Mouse (Mus musculus) heart, postnatal 0 days (tissue): ENCODE measurements at regions not wholly inside any gene's neighbourhood (a gene's known extent, or its start where the extent isn't known, plus 50 kb on each side); places are given as distances from the start of the nearest gene placed in this dataset.

ENCODE experiments used
- ATAC-seq: fragments of 200-750 bp; cut with Nextera tagmentation; 2 replicates; pipeline ENCODE4 v1.8.0; 2017; ENCODE audit warnings: low read depth, moderate number of reproducible peaks, moderate library complexity; ENCODE audit not compliant: insufficient read depth
- DNase-seq: peaks from one replicate; pipeline ENCODE4 v3.0.0-alpha.2; 2016; ENCODE audit warnings: low spot score
- H3K27ac ChIP-seq: fragments of 300-500 bp; sonication (generic); 2 replicates; pipeline ENCODE4 v1.5.1; 2014; ENCODE audit warnings: low read depth, mild to moderate bottlenecking
- H3K27me3 ChIP-seq: fragments of 300-500 bp; sonication (generic); 2 replicates; pipeline ENCODE4 v1.6.1; 2014; ENCODE audit warnings: low read length, mixed read lengths; ENCODE audit not compliant: control insufficient read depth, insufficient read depth
- H3K36me3 ChIP-seq: fragments of 300-500 bp; sonication (generic); replicated peaks from 2 replicates; pipeline ENCODE4 v1.6.1; 2014; ENCODE audit warnings: low read length, mixed read lengths; ENCODE audit not compliant: control insufficient read depth, insufficient read depth
- H3K4me1 ChIP-seq: fragments of 300-500 bp; sonication (generic); 2 replicates; pipeline ENCODE4 v1.6.1; 2014; ENCODE audit warnings: antibody characterized with exemption; ENCODE audit not compliant: control insufficient read depth, insufficient read depth
- H3K4me2 ChIP-seq: fragments of 300-500 bp; sonication (generic); 2 replicates; pipeline ENCODE4 v1.6.1; 2014; ENCODE audit warnings: low read depth, mild to moderate bottlenecking, low read length, moderate library complexity
- H3K4me3 ChIP-seq: fragments of 300-500 bp; sonication (generic); 2 replicates; pipeline ENCODE4 v1.5.1; 2014; ENCODE audit warnings: low read depth, low read length
- H3K9ac ChIP-seq: fragments of 300-500 bp; sonication (generic); replicated peaks from 2 replicates; pipeline ENCODE4 v1.6.1; 2014; ENCODE audit warnings: low read depth, low read length, mixed read lengths
- H3K9me3 ChIP-seq: fragments of 300-500 bp; sonication (generic); replicated peaks from 2 replicates; pipeline ENCODE4 v1.6.1; 2016; ENCODE audit warnings: low read length; ENCODE audit not compliant: control insufficient read depth
- CTCF ChIP-seq: IDR thresholded peaks from 2 replicates; pipeline ENCODE4 v1.5.1; 2016; ENCODE audit warnings: antibody characterized with exemption, control low read depth, low read depth
- EP300 ChIP-seq: IDR thresholded peaks from 2 replicates; pipeline ENCODE4 v1.6.1; 2016; ENCODE audit warnings: antibody characterized with exemption, low read depth
- WGBS: fragments of 180-500 bp; shearing (Covaris S2); extraction: QIAGEN DNeasy Blood & Tissue Kit; methylation state at CpG from one replicate; pipeline ENCODE4 v1.1.7; 2014; 5-methylcytosine and 5-hydroxymethylcytosine counted together

GRCm38 (mm10) chr6:3859942-3860586, 95.5 kb upstream of the Calcr start:
- 73% methylated on average over 4 of the region's 4 CpGs for WGBS
- no peaks in the 10 kb centered on the region for H3K36me3 ChIP-seq

GRCm38 (mm10) chr6:3850146-3850545, 85.6 kb upstream of the Calcr start:
- Histone ChIP-seq H3K9ac (no peak overlapping the region), H3K27me3 (no peaks in the 10 kb centered on the region), H3K36me3 (no peaks in the 10 kb centered on the region), H3K4me2 (no peak overlapping the region), H3K4me1 (no peaks in the 10 kb centered on the region), H3K27ac (no peak overlapping the region), H3K9me3 (0 out of 2 replicates have a peak, but pooled peaks cover 4% of the 10 kb centered on the region), H3K4me3 (no peak overlapping the region)
- TF ChIP-seq CTCF (no peak), EP300 (no peak)
- ATAC-seq (no peak), DNase-seq (no peak)
- WGBS = 72% methylated on average over 5 of the region's 5 CpGs

More at GRCm38 (mm10) chr6:3859942-3860586, 95.5 kb upstream of the Calcr start:
- ATAC-seq = no peak
- H3K4me1 ChIP-seq = no peaks in the 10 kb centered on the region
- TF ChIP-seq CTCF (no peak), EP300 (no peak)
- no peak overlapping the region for H3K27ac ChIP-seq
- H3K4me3 ChIP-seq = no peak overlapping the region
- H3K4me2 ChIP-seq = no peak overlapping the region
- H3K9me3 ChIP-seq = no peaks in the 10 kb centered on the region
- H3K9ac ChIP-seq = no peak overlapping the region
- H3K27me3 ChIP-seq = no peaks in the 10 kb centered on the region
- DNase-seq = no peak
